Mouse (Mus musculus) limb, embryonic 14.5 days (tissue): Measurements from ENCODE around the gene Ccnk. TPM values are rescaled to one million over a fixed set of nuclear protein-coding genes. Genes with fewer than 3 reads are reported as not detected.
A peak's percentile ranks its signal among the peaks of the same experiment; 100 is the strongest.

Experiments used
- ATAC-seq: fragments of 200-750 bp; cut with Nextera tagmentation; 2 replicates; pipeline ENCODE4 v1.8.0; 2017; ENCODE audit warnings: low read depth, moderate number of reproducible peaks, moderate TSS enrichment; ENCODE audit not compliant: low FRiP score
- DNase-seq: peaks from one replicate; pipeline ENCODE4 v3.0.0-alpha.2; 2015; ENCODE audit warnings: low spot score
- H3K27ac ChIP-seq: fragments of 300-500 bp; sonication (generic); replicated peaks from 2 replicates; pipeline ENCODE4 v1.5.1; 2014; ENCODE audit warnings: low read depth, mild to moderate bottlenecking, low read length, moderate library complexity, mixed read lengths
- H3K27me3 ChIP-seq: fragments of 300-500 bp; sonication (generic); 2 replicates; pipeline ENCODE4 v1.6.1; 2014; ENCODE audit warnings: low read length, mixed read lengths; ENCODE audit not compliant: control insufficient read depth, insufficient read depth
- H3K36me3 ChIP-seq: fragments of 300-500 bp; sonication (generic); 2 replicates; pipeline ENCODE4 v1.6.1; 2014; ENCODE audit warnings: mild to moderate bottlenecking, low read length, moderate library complexity, mixed read lengths; ENCODE audit not compliant: control insufficient read depth, insufficient read depth
- H3K4me1 ChIP-seq: fragments of 300-500 bp; sonication (generic); 2 replicates; pipeline ENCODE4 v1.6.1; 2014; ENCODE audit warnings: antibody characterized with exemption, low read length, mixed read lengths; ENCODE audit not compliant: control insufficient read depth, insufficient read depth
- H3K4me2 ChIP-seq: fragments of 300-500 bp; sonication (generic); replicated peaks from 2 replicates; pipeline ENCODE4 v1.6.1; 2014; ENCODE audit warnings: low read depth, mild to moderate bottlenecking, low read length, moderate library complexity; ENCODE audit not compliant: severe bottlenecking
- H3K4me3 ChIP-seq: fragments of 300-500 bp; sonication (generic); replicated peaks from 2 replicates; pipeline ENCODE4 v1.5.1; 2014; ENCODE audit warnings: low read length
- H3K9ac ChIP-seq: fragments of 300-500 bp; sonication (generic); 2 replicates; pipeline ENCODE4 v1.6.1; 2014; ENCODE audit warnings: mild to moderate bottlenecking, low read depth, low read length, moderate library complexity; ENCODE audit not compliant: severe bottlenecking
- H3K9me3 ChIP-seq: fragments of 300-500 bp; sonication (generic); 2 replicates; pipeline ENCODE4 v1.6.1; 2016; ENCODE audit warnings: low read length; ENCODE audit not compliant: control insufficient read depth
- POLR2A ChIP-seq: fragments of 200-500 bp; IDR thresholded peaks from 2 replicates; pipeline ENCODE4 v1.8.0; 2012; ENCODE audit warnings: inconsistent platforms, mild to moderate bottlenecking, moderate library complexity, borderline replicate concordance; ENCODE audit not compliant: insufficient read depth, insufficient read length; ENCODE audit errors: extremely low read depth
- WGBS: fragments of 180-500 bp; shearing (Covaris S2); extraction: QIAGEN DNeasy Blood & Tissue Kit; methylation state at CpG from one replicate; pipeline ENCODE4 v1.1.7; 2014; 5-methylcytosine and 5-hydroxymethylcytosine counted together
- polyA plus RNA-seq, 2 experiments: library from polyadenylated mRNA; depleted of rRNA in 1 of 2; stranded (reverse) in 1 of 2; unstranded in 1 of 2; fragments of >200 nt; fragmentation: Nextera tagmentation in 1 of 2; extraction: Ambion mirVana in 1 of 2; gene quantifications; 2 replicates each; pipeline versions ENCODE4 v1.2.1 to v1.2.3; 2012 to 2014

The Ccnk gene
- polyA plus RNA-seq, 2 experiments: 6.0 to 37.7 TPM

DNA sequence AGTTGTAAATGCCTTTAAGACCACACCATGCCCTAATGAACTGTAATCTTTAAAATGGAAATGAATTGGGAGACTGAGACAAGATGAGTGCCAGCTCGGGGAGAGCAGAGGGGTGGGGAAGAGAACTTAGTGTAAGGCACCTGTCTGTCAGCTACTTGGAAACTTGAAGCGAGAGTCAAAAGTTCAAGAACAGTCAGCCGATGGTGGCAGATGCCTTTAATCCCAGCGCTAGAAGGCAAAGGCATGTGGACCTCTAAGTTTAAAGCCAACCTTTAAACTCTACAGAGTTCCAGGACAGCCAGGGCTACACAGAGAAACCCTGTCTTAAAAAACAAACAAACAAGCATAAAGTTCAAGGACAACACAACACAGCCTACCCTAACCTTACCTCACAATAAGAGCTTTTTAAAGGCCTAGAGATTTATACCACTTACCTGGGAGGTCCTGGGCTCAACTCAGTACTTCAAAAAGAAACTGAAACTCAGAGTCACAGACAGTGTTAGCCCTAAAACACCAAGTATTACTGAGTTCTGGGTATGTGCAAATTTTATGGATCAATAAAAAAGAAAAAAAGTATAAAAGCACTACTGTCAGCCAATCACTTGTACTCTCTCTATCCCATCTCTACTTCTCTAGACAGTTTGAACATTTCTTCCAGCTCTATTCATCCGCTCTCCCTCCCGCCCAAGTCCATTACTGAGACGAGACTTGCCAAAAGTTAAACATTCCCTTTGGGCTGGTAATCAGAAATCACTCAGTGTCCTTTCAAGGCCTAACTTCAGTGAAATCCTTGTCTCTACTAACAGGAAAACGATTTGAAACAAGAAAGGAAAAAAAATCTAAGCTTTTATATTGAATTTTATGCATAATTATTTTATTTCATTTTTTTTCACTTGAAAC lies 4.5 kb upstream of the Ccnk start:
- H3K9ac ChIP-seq: no peak overlapping the region
- no peak overlapping the region for H3K27ac ChIP-seq
- no peaks in the 10 kb centered on the region for H3K36me3 ChIP-seq
- no peaks in the 10 kb centered on the region for H3K27me3 ChIP-seq
- H3K4me1 ChIP-seq: peaks cover 20% of the 10 kb centered on the region
- no peaks in the 10 kb centered on the region for H3K9me3 ChIP-seq
- no peak for DNase-seq
- H3K4me3 ChIP-seq: no peak overlapping the region
- no peak overlapping the region for H3K4me2 ChIP-seq
- 57% methylated on average over 8 of the region's 8 CpGs for WGBS
- no peak for TF ChIP-seq POLR2A
- no peak for ATAC-seq

DNA sequence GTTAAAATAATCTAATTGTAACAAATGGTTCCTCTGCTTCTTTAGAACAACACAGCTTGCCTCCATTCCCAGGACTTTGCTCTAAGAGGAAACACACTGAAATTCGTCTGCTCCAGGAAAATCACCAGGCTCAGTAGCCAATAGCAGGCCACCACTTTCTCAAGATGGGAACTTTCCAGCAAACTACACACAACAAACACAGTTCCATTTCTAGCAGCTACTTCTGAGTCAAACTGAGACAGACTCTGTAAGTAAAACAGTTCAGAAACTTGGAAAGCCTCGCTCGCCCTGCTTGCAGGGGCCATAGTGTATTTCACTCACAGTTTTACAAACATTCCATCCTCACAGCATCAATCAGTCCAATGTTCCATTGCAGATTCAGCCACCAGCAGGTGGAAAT lies 3.0 kb upstream of the Ccnk start:
- Histone ChIP-seq H3K27ac (no peak overlapping the region), H3K4me2 (no peak overlapping the region), H3K9me3 (no peaks in the 10 kb centered on the region), H3K27me3 (no peaks in the 10 kb centered on the region), H3K4me1 (peaks cover 27% of the 10 kb centered on the region), H3K4me3 (no peak overlapping the region), H3K36me3 (no peaks in the 10 kb centered on the region), H3K9ac (no peak overlapping the region)
- no peak for TF ChIP-seq POLR2A
- DNase-seq (no peak), ATAC-seq (no peak)
- WGBS: 63% methylated on average over 3 of the region's 3 CpGs

DNA sequence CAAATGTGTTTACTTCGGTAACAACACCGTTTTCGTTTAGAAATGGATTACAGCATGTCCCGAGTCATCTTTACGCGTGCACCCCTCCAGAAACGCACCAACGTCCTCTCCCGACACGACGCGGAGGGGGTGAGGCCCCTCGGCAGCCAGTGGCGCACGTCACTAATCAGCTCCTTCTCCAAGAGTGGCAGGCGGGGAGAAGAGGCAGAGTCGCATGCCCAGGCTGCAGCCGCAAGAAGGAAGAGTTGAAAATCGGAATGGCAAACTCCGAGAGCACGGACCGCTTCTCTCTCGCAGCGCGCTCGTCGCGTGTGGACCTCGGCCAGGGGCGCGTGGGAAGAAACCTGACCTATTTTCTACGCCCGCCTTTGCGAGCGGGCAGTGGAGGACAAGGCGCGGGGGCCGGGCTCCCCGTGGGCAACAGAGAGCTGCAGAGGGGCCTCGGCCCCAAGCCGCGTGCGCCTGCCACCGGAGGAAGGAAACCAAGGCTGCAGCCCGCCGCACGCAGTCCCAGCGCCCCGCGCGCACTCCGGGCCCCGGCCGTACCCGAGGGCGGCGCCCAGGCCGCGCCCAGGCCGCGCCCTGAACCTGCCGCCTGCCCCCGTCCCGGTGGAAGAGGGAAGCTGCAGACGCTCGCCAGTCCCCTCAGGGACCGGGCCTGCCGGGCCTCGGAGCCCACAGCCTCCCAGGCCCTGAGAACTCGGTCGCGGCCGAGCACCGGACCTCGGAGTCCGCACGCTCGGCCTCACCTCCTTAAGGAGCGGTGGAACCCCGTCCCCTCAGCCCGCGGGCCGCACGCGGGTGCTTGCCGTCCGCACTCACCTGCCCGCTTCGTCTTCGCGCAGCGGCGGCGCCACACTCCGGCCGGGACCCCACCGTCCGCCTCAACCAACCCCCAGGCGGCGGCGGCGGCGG lies 791 bp upstream of the Ccnk start:
- under 1% methylated on average over 74 of the region's 103 CpGs for WGBS
- peak; percentile 2 for DNase-seq
- H3K27ac ChIP-seq: peak overlapping the region; percentile 83
- no peaks in the 10 kb centered on the region for H3K9me3 ChIP-seq
- H3K4me3 ChIP-seq: peak overlapping the region; percentile 100
- 0 out of 2 replicates have a peak, but pooled peaks have one; percentile 5 for ATAC-seq
- H3K4me2 ChIP-seq: peak overlapping the region; percentile 71
- peaks cover 16% of the 10 kb centered on the region for H3K36me3 ChIP-seq
- peaks cover 27% of the 10 kb centered on the region for H3K4me1 ChIP-seq
- H3K9ac ChIP-seq: peak overlapping the region; percentile 93
- no peak for TF ChIP-seq POLR2A
- H3K27me3 ChIP-seq: no peaks in the 10 kb centered on the region

DNA sequence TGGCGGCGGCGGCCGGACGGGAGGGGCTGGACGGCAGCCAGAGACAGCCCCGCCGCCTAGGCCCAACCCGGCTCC lies 296 bp upstream of the Ccnk start, which contains the start of gene Setd3:
TSS of gene Setd3 (minus strand) at position 69 of the 75 bp plus-strand sequence.
- Histone ChIP-seq H3K27me3 (no peaks in the 10 kb centered on the region), H3K36me3 (peaks cover 20% of the 10 kb centered on the region), H3K9me3 (no peaks in the 10 kb centered on the region), H3K27ac (peak within 1 kb of the TSS; percentile 83), H3K9ac (peak within 1 kb of the TSS; percentile 93), H3K4me1 (peaks cover 27% of the 10 kb centered on the region), H3K4me2 (peak within 1 kb of the TSS; percentile 71), H3K4me3 (peak within 1 kb of the TSS; percentile 100)
- TF ChIP-seq POLR2A: no peak
- ATAC-seq: no peak
- no peak for DNase-seq
- 0% methylated on average over 1 of the region's 9 CpGs for WGBS

DNA sequence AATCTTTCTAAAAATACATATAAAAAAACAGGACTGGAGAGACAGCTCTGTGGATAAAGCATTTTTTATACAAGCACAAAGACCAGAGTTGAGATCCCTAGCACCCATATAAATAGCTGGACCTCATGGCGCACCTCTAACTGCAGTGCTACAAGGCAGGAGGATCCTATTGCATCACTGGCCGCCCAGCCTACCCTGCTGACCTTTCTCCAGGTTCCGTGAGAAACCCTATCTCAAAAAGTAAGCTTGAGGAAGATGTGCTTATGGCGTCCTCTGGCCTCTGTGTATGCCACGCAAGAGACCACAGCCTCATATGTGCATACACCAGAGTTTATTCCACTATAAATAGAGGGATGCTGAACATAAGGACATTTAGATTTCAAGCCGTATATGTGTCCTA lies 2.3 kb downstream of the Ccnk start:
- Histone ChIP-seq H3K27ac (no peak overlapping the region), H3K4me3 (no peak overlapping the region), H3K4me1 (peaks cover 20% of the 10 kb centered on the region), H3K9ac (no peak overlapping the region), H3K27me3 (no peaks in the 10 kb centered on the region), H3K9me3 (no peaks in the 10 kb centered on the region), H3K36me3 (peaks cover 35% of the 10 kb centered on the region), H3K4me2 (no peak overlapping the region)
- 92% methylated on average over 6 of the region's 6 CpGs for WGBS
- DNase-seq (no peak), ATAC-seq (no peak)
- TF ChIP-seq POLR2A: no peak
